8 mouse cellular contexts compared by ENCODE assay signal in the genomic region with DNA sequence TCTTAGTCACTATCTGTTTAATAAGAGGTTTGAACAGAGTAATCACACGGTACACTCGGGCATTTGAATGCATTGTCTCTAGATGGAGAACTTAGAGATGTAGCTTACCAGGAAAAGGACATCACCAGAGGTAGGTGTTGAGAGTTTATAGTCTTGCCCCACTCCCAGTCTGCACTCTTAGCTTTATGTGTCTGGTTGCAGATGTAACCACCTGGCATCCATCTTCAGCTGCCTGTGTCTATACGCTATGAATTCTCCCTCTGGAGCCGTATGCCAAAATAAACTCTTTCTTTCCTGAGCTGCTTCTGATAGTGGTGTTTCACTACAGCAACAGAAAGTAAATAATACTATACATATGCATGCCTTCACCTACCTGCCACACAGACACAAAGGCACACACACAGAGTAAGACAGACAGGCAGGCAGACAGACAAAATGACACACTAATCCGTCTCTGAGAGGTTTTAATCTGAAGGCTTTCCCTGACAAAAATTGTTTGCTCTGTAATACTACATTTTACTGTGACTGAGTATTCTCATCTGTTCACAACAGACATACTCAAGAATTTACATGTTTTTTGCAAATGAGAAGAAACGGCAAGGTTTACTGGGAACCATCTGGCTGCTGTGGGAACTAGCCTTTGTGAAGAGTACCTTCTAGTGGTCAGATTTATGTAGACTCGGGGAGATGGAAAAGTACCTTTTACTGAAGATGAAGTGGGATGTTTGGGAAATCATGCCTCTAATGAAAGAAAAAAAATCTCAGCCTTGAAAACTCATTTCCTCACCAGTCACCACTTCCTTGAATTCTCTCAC.
DNase-seq lines count a peak whose midpoint lies in the region; ATAC-seq lines count a peak whose summit lies in the region.

No protein-coding gene starts in this region.

- peak; percentile 63; the same call in 1 of the 2 replicates for ATAC-seq in cerebellum, adult (ENCODE audit: insufficient number of reproducible peaks, low FRiP score, low TSS enrichment)
- peak; percentile 78; the same call in 1 of the 2 replicates for ATAC-seq in lung, embryonic 15.5 days (ENCODE audit: borderline replicate concordance, extremely low read depth, low FRiP score, low TSS enrichment)
- no peak for ATAC-seq in intestine, embryonic 14.5 days (replicated peaks; ENCODE audit: low FRiP score, low TSS enrichment, low read depth)
- peak; percentile 68; the same call in 1 of the 2 replicates for ATAC-seq in neural tube, embryonic 14.5 days (ENCODE audit: low read depth)

- DNase-seq in cerebellum, adult 9-10 months = no peak
- no peak for DNase-seq in lung, postnatal 14 days
- no peak for DNase-seq in intestine, embryonic 14.5 days (ENCODE audit: low spot score)
- DNase-seq in urinary bladder, adult 18-20 months (ENCODE audit: low spot score in 2 of 2) = no peak
- no peak for DNase-seq in cerebellum, postnatal 4 days (ENCODE audit: low spot score in 2 of 2)

- H3K27ac ChIP-seq in lung, embryonic 15.5 days = no peak overlapping the region
- peak overlapping the region; percentile 30; the same call in 1 of the 2 replicates for H3K27ac ChIP-seq in intestine, embryonic 14.5 days (ENCODE audit: low read depth)
- H3K27ac ChIP-seq in neural tube, embryonic 14.5 days (ENCODE audit: low read depth, low read length) = no peak overlapping the region

- no peaks in the 10 kb centered on the region for H3K9me3 ChIP-seq in lung, embryonic 15.5 days
- H3K9me3 ChIP-seq in intestine, embryonic 14.5 days (ENCODE audit: control insufficient read depth, low read length) = no peaks in the 10 kb centered on the region
- H3K9me3 ChIP-seq in neural tube, embryonic 14.5 days (ENCODE audit: control insufficient read depth, low read length) = no peaks in the 10 kb centered on the region

- H3K36me3 ChIP-seq in lung, embryonic 15.5 days = no peaks in the 10 kb centered on the region
- no peaks in the 10 kb centered on the region for H3K36me3 ChIP-seq in intestine, embryonic 14.5 days (ENCODE audit: control insufficient read depth, insufficient read depth, low read length)
- H3K36me3 ChIP-seq in neural tube, embryonic 14.5 days (ENCODE audit: control insufficient read depth, insufficient read depth, low read length) = no peaks in the 10 kb centered on the region

- WGBS in lung, embryonic 15.5 days = 38% methylated on average over 7 of the region's 7 CpGs
- 41% methylated on average over 7 of the region's 7 CpGs for WGBS in intestine, embryonic 14.5 days
- WGBS in neural tube, embryonic 14.5 days = 68% methylated on average over 7 of the region's 7 CpGs

- no peak overlapping the region for H3K4me3 ChIP-seq in lung, embryonic 15.5 days
- H3K4me3 ChIP-seq in intestine, embryonic 14.5 days (ENCODE audit: low read depth, low read length) = no peak overlapping the region
- H3K4me3 ChIP-seq in neural tube, embryonic 14.5 days (ENCODE audit: low read depth, low read length) = no peak overlapping the region

- H3K4me2 ChIP-seq in lung, embryonic 15.5 days = no peak overlapping the region
- no peak overlapping the region for H3K4me2 ChIP-seq in intestine, embryonic 14.5 days (ENCODE audit: low read length)
- no peak overlapping the region for H3K4me2 ChIP-seq in neural tube, embryonic 14.5 days (ENCODE audit: low read depth, low read length)

- H3K4me1 ChIP-seq in lung, embryonic 15.5 days = peaks cover 8% of the 10 kb centered on the region; the same call in 1 of the 2 replicates
- H3K4me1 ChIP-seq in intestine, embryonic 14.5 days (replicated peaks; ENCODE audit: control insufficient read depth, insufficient read depth, low read length) = peaks cover 13% of the 10 kb centered on the region; the same call in 1 of the 2 replicates
- no peaks in the 10 kb centered on the region for H3K4me1 ChIP-seq in neural tube, embryonic 14.5 days (ENCODE audit: control insufficient read depth, insufficient read depth, low read length)

- H3K27me3 ChIP-seq in lung, embryonic 15.5 days = no peaks in the 10 kb centered on the region
- no peaks in the 10 kb centered on the region for H3K27me3 ChIP-seq in intestine, embryonic 14.5 days (replicated peaks; ENCODE audit: control insufficient read depth, insufficient read depth, low read length)
- H3K27me3 ChIP-seq in neural tube, embryonic 14.5 days (ENCODE audit: control insufficient read depth, insufficient read depth, low read length) = no peaks in the 10 kb centered on the region

- no peak overlapping the region for H3K9ac ChIP-seq in lung, embryonic 15.5 days
- no peak overlapping the region for H3K9ac ChIP-seq in intestine, embryonic 14.5 days (ENCODE audit: low read length)
- no peak overlapping the region for H3K9ac ChIP-seq in neural tube, embryonic 14.5 days (replicated peaks; ENCODE audit: low read depth, low read length)
